Mouse (Mus musculus): Measurements from ENCODE around the gene Sik2.

- TF ChIP-seq CTCF (conservative IDR thresholded peaks at IDR 0.05; ENCODE audit: low read length) (no peak), NANOG (IDR thresholded peaks at IDR 0.05; ENCODE audit: borderline replicate concordance, low read length) (no peak), POU5F1 (IDR thresholded peaks at IDR 0.05; ENCODE audit: borderline replicate concordance, low read length) (no peak)
Measured at GRCm38 (mm10) chr9:51021123-51021795, 12.4 kb upstream of the Sik2 start.
